Comparison of ENCODE assay signal across 14 mouse cellular contexts in the genomic region with DNA sequence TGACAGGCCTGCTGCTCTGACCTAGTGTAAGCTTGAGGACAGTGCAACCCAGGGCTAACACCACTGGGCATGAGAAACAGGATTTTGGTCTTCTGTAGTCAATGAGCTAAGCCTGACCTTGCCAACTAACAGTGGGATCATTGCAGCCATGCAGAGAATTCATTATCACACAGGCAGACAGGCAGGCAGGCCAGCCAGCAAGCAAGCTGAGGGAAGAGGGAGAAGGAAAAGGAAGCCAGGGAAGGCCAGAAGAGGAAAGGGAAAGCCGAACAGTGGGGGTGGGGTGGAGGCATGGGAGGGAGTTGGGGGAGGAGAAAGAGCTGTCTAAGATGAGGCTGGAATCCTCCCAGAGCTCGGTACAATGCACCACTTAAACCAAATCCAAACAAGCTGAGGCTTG. TPM values are rescaled to one million over a fixed set of nuclear protein-coding genes. Genes with fewer than 3 reads are reported as not detected.
DNase-seq lines count a peak whose midpoint lies in the region; ATAC-seq and TF ChIP-seq lines count a peak whose summit lies in the region.
"Had no signal": no experiment of that assay in that cellular context is flagged by ENCODE, and none has a peak within 500 bp of the region (broad histone marks: within the 10 kb centered on the region; RNA-seq: fewer than 3 reads in every experiment).

No protein-coding gene starts in this region.

- 43% methylated on average over 2 of the region's 2 CpGs for WGBS in lung, embryonic 16.5 days
- WGBS in intestine, embryonic 15.5 days, result 47% methylated on average over 2 of the region's 2 CpGs
- WGBS in thymus, adult 2 months, result 96% methylated on average over 2 of the region's 2 CpGs

- H3K27ac ChIP-seq in lung, embryonic 16.5 days (ENCODE audit: low read length), result no peak overlapping the region
- no peak overlapping the region for H3K27ac ChIP-seq in intestine, embryonic 15.5 days
- no peak overlapping the region for H3K27ac ChIP-seq in thymus, adult 2 months (ENCODE audit: control insufficient read depth, insufficient read depth, low read length)
- H3K27ac ChIP-seq: heart, embryonic 13.5 days; liver, embryonic 12.5 days; stomach, postnatal 0 days had no signal

- TF ChIP-seq CTCF in thymus, adult 2 months (IDR thresholded peaks at IDR 0.05; ENCODE audit: borderline replicate concordance, control insufficient read depth, extremely low read depth, insufficient read depth, low read length, poor library complexity), result no peak

- 0 out of 2 replicates have a peak, but pooled peaks have one; percentile 17 for ATAC-seq in lung, embryonic 16.5 days (ENCODE audit: low read depth)
- no peak for ATAC-seq in intestine, embryonic 15.5 days
- ATAC-seq: liver, embryonic 12.5 days had no signal

- no peaks in the 10 kb centered on the region for H3K27me3 ChIP-seq in lung, embryonic 16.5 days (ENCODE audit: control insufficient read depth, insufficient read depth, low read depth, low read length)
- H3K27me3 ChIP-seq in intestine, embryonic 15.5 days (replicated peaks), result no peaks in the 10 kb centered on the region
- no peaks in the 10 kb centered on the region for H3K27me3 ChIP-seq in thymus, adult 2 months (ENCODE audit: control insufficient read depth, insufficient read depth, low read length)
- H3K27me3 ChIP-seq: heart, embryonic 13.5 days; liver, embryonic 12.5 days had no signal

- H3K36me3 ChIP-seq in lung, embryonic 16.5 days (ENCODE audit: control insufficient read depth, insufficient read depth, low read length), result peaks cover 10% of the 10 kb centered on the region
- peaks cover 9% of the 10 kb centered on the region for H3K36me3 ChIP-seq in intestine, embryonic 15.5 days
- H3K36me3 ChIP-seq in thymus, adult 2 months (ENCODE audit: control insufficient read depth, insufficient read depth, low read length), result peaks cover 18% of the 10 kb centered on the region

- TF ChIP-seq POLR2A in thymus, adult 2 months (IDR thresholded peaks at IDR 0.05; ENCODE audit: control insufficient read depth, extremely low read depth, insufficient read depth, low read length, poor library complexity), result no peak

- H3K9me3 ChIP-seq in lung, embryonic 16.5 days (ENCODE audit: control insufficient read depth, low read length), result no peaks in the 10 kb centered on the region
- no peaks in the 10 kb centered on the region for H3K9me3 ChIP-seq in intestine, embryonic 15.5 days
- H3K9me3 ChIP-seq: G1E; heart, embryonic 13.5 days; liver, embryonic 12.5 days had no signal

- H3K4me3 ChIP-seq in lung, embryonic 16.5 days (ENCODE audit: low read length), result no peak overlapping the region
- H3K4me3 ChIP-seq in intestine, embryonic 15.5 days (replicated peaks), result no peak overlapping the region
- no peak overlapping the region for H3K4me3 ChIP-seq in thymus, adult 2 months (ENCODE audit: control insufficient read depth, insufficient read depth, low read length)
- H3K4me3 ChIP-seq: heart, embryonic 13.5 days; liver, embryonic 12.5 days had no signal

- H3K4me1 ChIP-seq in lung, embryonic 16.5 days (replicated peaks; ENCODE audit: control insufficient read depth, insufficient read depth, low read length), result no peaks in the 10 kb centered on the region
- no peaks in the 10 kb centered on the region for H3K4me1 ChIP-seq in intestine, embryonic 15.5 days (replicated peaks)
- H3K4me1 ChIP-seq in thymus, adult 2 months (replicated peaks; ENCODE audit: control insufficient read depth, insufficient read depth, low read length), result no peaks in the 10 kb centered on the region
- H3K4me1 ChIP-seq: heart, embryonic 13.5 days had no signal

- H3K9ac ChIP-seq in lung, embryonic 16.5 days (ENCODE audit: low read length), result no peak overlapping the region
- H3K9ac ChIP-seq in intestine, embryonic 15.5 days, result no peak overlapping the region
- H3K9ac ChIP-seq: heart, embryonic 13.5 days; liver, embryonic 12.5 days had no signal

- H3K4me2 ChIP-seq in lung, embryonic 16.5 days (ENCODE audit: low read depth, low read length), result no peak overlapping the region
- H3K4me2 ChIP-seq in intestine, embryonic 15.5 days (replicated peaks), result no peak overlapping the region
- H3K4me2 ChIP-seq: heart, embryonic 13.5 days; liver, embryonic 12.5 days had no signal

- peak; percentile 90 for DNase-seq in heart, adult 11 months
- DNase-seq in heart, adult 9 months (ENCODE audit: low spot score in 2 of 2), result no peak
- no peak for DNase-seq in lung, adult 18-20 months
- DNase-seq in brain, adult 2 months (ENCODE audit: low read depth, low spot score), result peak; percentile 65
- DNase-seq in cerebellum, postnatal 25 days, result peak; percentile 48 to 70
- no peak for DNase-seq in thymus, adult 2 months
- DNase-seq: embryo, embryonic 11 days; lung, postnatal 36 days had no signal

RNA-seq across cellular contexts. Expression of a gene that starts 6.9 kb away (rescaled TPM):
- 17.9 and 19.7 TPM in 2 replicates for polyA plus RNA-seq in lung, embryonic 16.5 days (2015; fragmentation: Nextera tagmentation; extraction: Ambion mirVana)
- 10.3 and 10.4 TPM in 2 replicates for polyA plus RNA-seq in intestine, embryonic 15.5 days (2015; fragmentation: Nextera tagmentation; extraction: Ambion mirVana)
- polyA plus RNA-seq in thymus, adult 2 months (2012; rRNA removed), result 29.1 and 33.4 TPM in 2 replicates

RNA-seq across cellular contexts. Expression of a gene that starts 32.1 kb away (rescaled TPM):
- 6.3 and 6.4 TPM in 2 replicates for polyA plus RNA-seq in lung, embryonic 16.5 days (2015; fragmentation: Nextera tagmentation; extraction: Ambion mirVana)
- 3.5 and 4.5 TPM in 2 replicates for polyA plus RNA-seq in intestine, embryonic 15.5 days (2015; fragmentation: Nextera tagmentation; extraction: Ambion mirVana)
- polyA plus RNA-seq in thymus, adult 2 months (2012; rRNA removed), result 46.4 and 57.0 TPM in 2 replicates

Comparison
In these comparisons a context has a peak if more than half of its experiments do, and no peak if none do; other contexts are left out.
1. DNase-seq: peak in heart, adult 11 months (single experiment), brain, adult 2 months (single experiment) and cerebellum, postnatal 25 days (2 of 2); none in heart, adult 9 months (0 of 2), lung, adult 18-20 months (0 of 2) and thymus, adult 2 months (single experiment).